26 mouse cellular contexts compared by ENCODE assay signal in genomic region chr12:32194358-32194757, GRCm38 (mm10).
"Had no signal": no experiment of that assay in that cellular context is flagged by ENCODE, and none has a peak within 500 bp of the region (broad histone marks: within the 10 kb centered on the region; RNA-seq: fewer than 3 reads in every experiment).

No protein-coding gene starts in this region.

- H3K27ac ChIP-seq: embryonic facial prominence, embryonic 10.5 days; embryonic facial prominence, embryonic 12.5 days; embryonic facial prominence, embryonic 13.5 days; embryonic facial prominence, embryonic 15.5 days; forebrain, embryonic 10.5 days; forebrain, embryonic 12.5 days; forebrain, embryonic 13.5 days; forebrain, embryonic 15.5 days; gastrocnemius, adult 2 months; heart, adult 2 months had no signal

- ATAC-seq: forebrain, embryonic 13.5 days; forebrain, embryonic 14.5 days; forebrain, embryonic 15.5 days; forebrain, embryonic 16.5 days; forebrain, postnatal 0 days had no signal

- DNase-seq: cerebellum, adult 9-10 months; cerebellum, adult 9-11 months; cerebellum, postnatal 10 days; cerebellum, postnatal 14 days; cerebellum, postnatal 25 days; cerebellum, postnatal 36 days; embryo, embryonic 11 days; forebrain, postnatal 0 days; gastrocnemius, adult 2 months; gastrocnemius, postnatal 10 days; gastrocnemius, postnatal 14 days; gastrocnemius, postnatal 25 days; gastrocnemius, postnatal 36 days; heart, adult 18-20 months; heart, adult 2 months had no signal

- H3K9ac ChIP-seq: embryonic facial prominence, embryonic 12.5 days; embryonic facial prominence, embryonic 13.5 days; embryonic facial prominence, embryonic 15.5 days; forebrain, embryonic 12.5 days; forebrain, embryonic 13.5 days; forebrain, embryonic 15.5 days; forebrain, postnatal 0 days had no signal

- H3K27me3 ChIP-seq: embryonic facial prominence, embryonic 12.5 days; embryonic facial prominence, embryonic 13.5 days; embryonic facial prominence, embryonic 15.5 days; forebrain, embryonic 12.5 days; forebrain, embryonic 13.5 days; forebrain, embryonic 15.5 days had no signal

- H3K9me3 ChIP-seq: embryonic facial prominence, embryonic 10.5 days; embryonic facial prominence, embryonic 12.5 days; embryonic facial prominence, embryonic 13.5 days; embryonic facial prominence, embryonic 15.5 days; forebrain, embryonic 10.5 days; forebrain, embryonic 12.5 days; forebrain, embryonic 13.5 days; forebrain, embryonic 15.5 days had no signal

- H3K36me3 ChIP-seq: embryonic facial prominence, embryonic 10.5 days; embryonic facial prominence, embryonic 12.5 days; embryonic facial prominence, embryonic 13.5 days; embryonic facial prominence, embryonic 15.5 days; forebrain, embryonic 10.5 days; forebrain, embryonic 12.5 days; forebrain, embryonic 15.5 days had no signal

- H3K4me1 ChIP-seq: embryonic facial prominence, embryonic 10.5 days; embryonic facial prominence, embryonic 12.5 days; embryonic facial prominence, embryonic 13.5 days; embryonic facial prominence, embryonic 15.5 days; forebrain, embryonic 12.5 days; forebrain, embryonic 13.5 days; forebrain, embryonic 15.5 days had no signal

- H3K4me3 ChIP-seq: embryonic facial prominence, embryonic 10.5 days; embryonic facial prominence, embryonic 12.5 days; embryonic facial prominence, embryonic 13.5 days; embryonic facial prominence, embryonic 15.5 days; erythroblast, embryonic 14.5 days; forebrain, embryonic 10.5 days; forebrain, embryonic 12.5 days; forebrain, embryonic 13.5 days; forebrain, embryonic 15.5 days; gastrocnemius, adult 2 months; heart, adult 2 months had no signal

- H3K4me2 ChIP-seq: embryonic facial prominence, embryonic 12.5 days; embryonic facial prominence, embryonic 13.5 days; embryonic facial prominence, embryonic 15.5 days; forebrain, embryonic 12.5 days; forebrain, embryonic 13.5 days; forebrain, embryonic 15.5 days had no signal
